Mouse (Mus musculus): ENCODE results near the gene Gfm2.
"Not testable (repeated sequence)": the region's sequence is repeated elsewhere in the genome, so short reads cannot be mapped to it uniquely, and the experiment has no call there.

The Gfm2 gene

GRCm38 (mm10) chr13:97137466-97138400 is at the start of gene Gfm2, which contains the start of gene Nsa2:
Gene Gfm2 (plus strand): TSS chr13:97137937.
Gene Nsa2 (minus strand): TSS chr13:97137937.
- DNase-seq (ENCODE audit: low read depth): peak; percentile 89

GRCm38 (mm10) chr13:97088183-97088582 is 49.6 kb upstream of the Gfm2 start:
- no peak for DNase-seq (ENCODE audit: low read depth)

- DNase-seq (ENCODE audit: low read depth): no peak
Observed at GRCm38 (mm10) chr13:97095726-97096125, 42.0 kb upstream of the Gfm2 start.

DNA sequence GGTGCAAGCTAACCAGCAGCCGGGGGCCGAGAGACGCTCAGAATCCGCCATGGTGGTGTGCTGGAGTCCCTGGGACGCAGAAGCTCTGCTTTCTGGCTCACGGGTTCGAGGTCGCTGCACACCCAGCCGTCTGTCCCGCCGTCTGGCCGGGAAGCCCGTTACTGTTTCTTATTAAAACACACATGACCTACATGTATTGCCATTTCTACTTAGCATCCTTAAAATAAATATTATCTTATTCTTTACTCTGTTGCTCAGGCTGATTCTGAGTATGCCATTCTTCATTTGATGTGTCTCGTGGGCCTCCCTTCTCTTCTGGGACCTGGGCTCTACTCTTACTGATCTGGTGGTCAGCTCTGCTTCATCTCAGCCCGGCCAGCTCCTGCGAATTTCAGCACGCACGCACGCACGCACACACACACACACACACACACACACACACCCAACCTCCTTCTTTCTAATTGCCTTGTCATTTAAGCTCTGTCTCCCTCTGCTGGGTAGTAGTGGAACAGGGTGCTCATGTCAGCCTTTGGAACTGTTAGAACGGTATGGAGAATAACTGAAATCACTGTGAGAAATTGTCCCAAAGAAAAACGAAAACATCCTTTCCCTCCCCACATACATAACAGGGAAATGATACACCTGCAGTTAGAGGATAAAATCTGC is 38.4 kb upstream of the Gfm2 start, which contains the start of gene Gm6169:
Gene Gm6169 (minus strand): TSS at position 51 of the 666 bp plus-strand sequence.
- peak; percentile 14 for DNase-seq (ENCODE audit: low read depth)

- DNase-seq (ENCODE audit: low read depth): no peak
Observed at GRCm38 (mm10) chr13:97104996-97105395, 32.7 kb upstream of the Gfm2 start.

DNA sequence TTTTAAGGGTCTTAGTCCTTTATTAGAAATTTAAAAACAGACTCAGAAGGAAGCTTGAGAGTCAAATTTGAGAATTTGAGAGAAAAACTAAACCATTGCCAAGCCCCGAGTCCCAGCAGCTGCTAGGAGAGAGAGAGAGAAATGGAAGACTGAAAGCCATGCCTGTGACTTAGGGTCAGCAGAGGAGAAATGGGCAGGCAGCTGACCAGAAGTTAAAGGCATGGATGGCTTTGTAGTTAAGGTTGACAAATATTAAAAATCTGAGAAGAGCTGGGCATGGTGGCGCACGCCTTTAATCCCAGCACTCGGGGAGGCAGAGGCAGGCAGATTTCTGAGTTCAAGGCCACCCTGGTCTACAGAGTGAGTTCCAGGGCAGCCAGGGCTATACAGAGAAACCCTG is 30.0 kb upstream of the Gfm2 start:
- DNase-seq (ENCODE audit: low read depth): not testable (repeated sequence)

DNA sequence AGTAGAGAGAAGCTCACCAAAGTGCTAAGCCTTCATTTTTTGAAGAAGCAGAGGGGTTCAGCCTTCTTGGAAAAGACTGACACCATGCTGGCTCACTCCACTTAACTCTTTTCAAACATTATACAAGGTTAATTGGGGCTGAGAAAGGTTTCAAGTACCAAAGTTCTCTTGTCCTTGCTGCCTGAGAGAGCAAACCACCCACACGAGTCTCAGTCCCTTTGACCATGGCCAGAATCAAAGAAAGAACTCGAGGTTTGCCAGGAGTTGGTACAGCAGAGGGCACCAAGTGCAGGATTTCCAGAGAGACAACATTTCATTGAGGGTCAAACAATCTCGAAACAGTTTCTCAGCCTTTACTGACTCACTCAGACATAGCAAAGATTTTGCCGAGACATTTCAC is 28.7 kb upstream of the Gfm2 start:
- DNase-seq (ENCODE audit: low read depth): no peak

- no peak for DNase-seq (ENCODE audit: low read depth)
Observed at GRCm38 (mm10) chr13:97121341-97121740, 16.4 kb upstream of the Gfm2 start.

DNA sequence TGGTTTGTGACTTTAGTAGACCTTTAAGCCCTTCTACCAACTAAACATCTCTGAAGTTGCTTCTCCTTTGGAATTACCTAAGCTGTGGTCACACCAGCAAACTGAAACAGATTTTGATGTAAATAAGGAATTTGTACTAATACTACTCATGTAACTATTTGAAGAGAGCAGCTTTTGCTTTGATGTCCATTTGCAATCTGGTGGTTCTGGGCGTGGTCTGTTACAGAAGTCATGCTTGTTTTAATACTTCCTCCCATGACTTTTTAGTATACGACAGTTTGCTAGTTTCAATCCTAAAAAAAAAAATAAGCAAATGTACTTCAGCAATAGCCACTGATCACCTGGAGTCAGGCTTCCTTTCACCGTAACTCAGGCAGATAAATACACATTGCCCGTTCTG is 8.1 kb upstream of the Gfm2 start:
- not testable (repeated sequence) for DNase-seq (ENCODE audit: low read depth)

DNA sequence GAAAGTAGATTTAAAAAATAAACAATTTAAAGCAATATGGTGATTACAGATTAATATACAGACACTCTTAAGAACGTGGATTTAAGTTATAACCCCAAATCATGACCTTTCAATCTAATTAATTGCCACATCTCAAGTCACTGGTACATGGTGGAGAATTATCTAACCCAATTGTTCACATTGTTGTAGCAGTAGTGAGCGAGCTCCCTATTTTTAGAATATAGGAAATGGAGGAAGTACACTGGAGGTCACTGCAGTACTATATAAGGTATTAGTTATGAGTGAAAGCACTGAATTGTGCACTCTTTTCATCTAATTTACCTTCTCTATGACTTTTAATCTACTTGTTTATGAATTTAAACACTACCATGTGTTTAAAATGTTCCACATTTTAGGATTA is 7.3 kb upstream of the Gfm2 start:
- not testable (repeated sequence) for DNase-seq (ENCODE audit: low read depth)

DNA sequence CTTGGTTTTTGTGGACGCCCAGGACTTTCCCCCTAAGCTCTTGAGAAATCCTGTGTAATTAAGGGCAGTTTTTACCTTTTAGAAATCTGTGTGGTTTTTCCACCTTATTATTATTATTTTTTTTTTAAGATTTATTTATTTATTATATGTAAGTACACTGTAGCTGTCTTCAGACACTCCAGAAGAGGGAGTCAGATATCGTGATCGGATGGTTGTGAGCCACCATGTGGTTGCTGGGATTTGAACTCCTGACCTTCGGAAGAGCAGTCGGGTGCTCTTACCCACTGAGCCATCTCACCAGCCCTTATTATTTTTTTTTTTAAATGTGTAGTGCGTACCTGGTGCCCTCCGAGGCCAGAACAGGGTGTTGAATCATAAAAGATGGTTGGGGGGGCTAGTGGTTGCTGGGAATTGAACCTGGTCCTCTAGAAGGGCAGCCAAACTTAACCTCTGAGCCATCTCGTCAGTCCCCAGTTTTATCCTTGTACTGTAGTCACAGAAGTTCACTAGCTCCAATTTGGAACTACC is 731 bp downstream of the Gfm2 start:
- not testable (repeated sequence) for DNase-seq (ENCODE audit: low read depth)

- no peak for DNase-seq (ENCODE audit: low read depth)
Observed at GRCm38 (mm10) chr13:97142321-97142720, 4.6 kb downstream of the Gfm2 start.

DNA sequence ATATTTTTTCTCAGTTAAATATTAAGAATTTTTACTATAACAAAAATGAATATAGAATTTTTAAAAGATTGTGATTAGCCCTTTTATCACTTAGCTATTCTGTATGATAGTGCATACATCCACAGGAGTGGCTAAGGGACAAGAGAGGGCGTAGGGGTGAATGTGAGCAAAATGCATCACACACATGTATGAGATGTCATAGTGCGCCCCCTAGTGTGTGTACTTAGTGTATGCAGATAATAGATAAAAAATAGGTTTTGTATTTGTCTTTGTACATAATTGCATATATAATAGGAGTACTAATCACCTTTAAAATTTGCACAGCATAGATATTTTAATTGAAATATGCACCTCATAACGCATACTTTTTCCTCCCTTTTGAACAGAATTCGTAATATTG is 8.1 kb downstream of the Gfm2 start:
- no peak for DNase-seq (ENCODE audit: low read depth)

DNA sequence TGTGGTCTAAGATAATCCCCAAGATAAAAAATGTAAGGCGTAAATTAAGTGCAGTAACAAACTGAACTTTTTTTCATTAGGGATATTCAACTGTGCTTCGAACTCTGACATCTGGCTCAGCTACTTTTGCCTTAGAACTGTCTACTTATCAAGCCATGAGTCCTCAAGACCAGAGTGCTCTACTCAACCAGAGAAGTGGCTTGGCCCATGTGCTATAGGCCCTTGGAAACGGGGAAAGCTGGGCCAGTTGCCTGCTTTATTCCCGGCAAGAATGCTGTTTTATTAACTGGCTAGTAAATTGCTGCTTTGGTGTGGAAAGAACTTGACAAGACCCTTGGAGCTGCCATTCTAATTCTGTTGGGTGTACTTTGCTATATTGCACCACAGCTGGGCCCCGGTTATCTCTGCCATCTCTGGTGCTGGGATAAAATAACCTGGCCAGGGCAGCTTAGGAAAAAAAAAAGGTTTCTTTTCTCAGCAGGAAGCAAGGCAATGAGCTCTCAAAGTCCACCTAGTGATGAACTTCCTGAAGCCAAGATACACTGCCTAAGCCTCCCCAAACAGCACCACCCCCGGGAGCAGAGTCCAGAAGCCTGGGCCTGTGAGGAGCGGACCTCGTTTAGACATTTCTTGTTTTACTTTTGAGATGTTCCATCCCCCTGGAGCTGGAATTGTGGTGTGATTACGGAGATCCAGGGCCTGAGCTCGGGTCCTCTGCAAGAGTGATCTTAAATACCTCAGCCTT is 38.0 kb downstream of the Gfm2 start:
- no peak for DNase-seq (ENCODE audit: low read depth)

DNA sequence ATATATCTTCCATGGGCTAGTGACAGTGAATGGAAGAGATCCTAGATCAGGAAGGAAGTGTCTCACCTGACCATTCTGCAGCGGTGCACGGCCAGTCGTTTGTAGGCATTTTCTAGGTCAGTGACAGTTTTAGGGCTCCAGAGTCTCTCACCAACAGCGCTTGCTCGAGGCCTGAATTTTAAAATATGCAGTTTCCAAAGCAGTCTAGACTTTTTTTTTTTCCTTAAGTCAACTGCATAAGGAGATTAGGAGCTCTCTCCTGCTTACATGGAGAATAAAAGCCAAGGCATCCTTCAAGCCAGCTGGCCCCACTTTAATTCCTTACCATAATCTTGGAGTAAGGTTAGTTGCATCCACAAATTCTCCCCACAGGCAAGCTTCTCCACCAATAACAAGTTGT is 39.0 kb downstream of the Gfm2 start:
- no peak for DNase-seq (ENCODE audit: low read depth)

- DNase-seq (ENCODE audit: low read depth): no peak
Observed at GRCm38 (mm10) chr13:97178943-97179342, 41.2 kb downstream of the Gfm2 start.

- no peak for DNase-seq (ENCODE audit: low read depth)
Observed at GRCm38 (mm10) chr13:97180113-97180828, 42.5 kb downstream of the Gfm2 start.

DNA sequence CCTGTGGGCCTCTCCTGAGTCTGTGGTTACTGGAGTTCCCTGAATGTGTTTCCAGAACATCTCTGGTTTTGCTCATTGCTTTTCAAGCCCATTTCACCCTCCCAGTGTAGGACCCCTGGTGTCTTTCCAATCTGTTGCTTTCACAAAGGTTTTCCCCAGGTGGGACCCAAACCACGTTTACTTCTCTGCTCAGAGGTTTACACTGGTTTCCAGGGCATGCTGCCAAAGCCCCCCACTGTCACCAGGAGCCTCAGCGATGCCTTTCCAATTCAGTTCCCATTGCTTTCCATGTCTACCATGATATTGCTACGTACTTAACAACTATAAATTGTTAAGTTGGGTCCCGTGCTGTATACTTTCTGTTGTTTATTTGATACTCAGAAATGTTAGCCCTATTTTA is 45.1 kb downstream of the Gfm2 start:
- no peak for DNase-seq (ENCODE audit: low read depth)

DNA sequence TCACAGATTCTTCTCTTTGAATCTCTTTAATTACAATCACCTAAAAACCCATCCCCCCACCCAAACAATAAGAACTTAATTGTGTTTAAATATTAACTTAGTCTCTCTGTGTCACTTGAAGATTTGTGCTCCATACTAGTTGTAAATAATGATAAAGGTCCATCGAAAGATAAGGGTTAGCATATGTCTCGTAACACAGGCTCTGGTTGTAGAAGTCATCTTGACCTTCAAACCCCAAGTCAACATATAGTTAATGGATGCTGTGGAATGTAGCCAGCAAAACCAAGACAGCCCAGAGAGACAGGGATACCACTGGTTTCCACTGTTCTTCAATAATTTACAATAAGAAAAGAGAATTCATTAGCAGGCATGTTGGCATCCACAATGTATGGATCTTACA is 46.4 kb downstream of the Gfm2 start:
- no peak for DNase-seq (ENCODE audit: low read depth)

GRCm38 (mm10) chr13:97184656-97185055 is 46.9 kb downstream of the Gfm2 start:
- DNase-seq (ENCODE audit: low read depth): no peak

- DNase-seq (ENCODE audit: low read depth): no peak
Observed at GRCm38 (mm10) chr13:97186346-97186745, 48.6 kb downstream of the Gfm2 start.
